Comparison of ENCODE assay signal across 24 mouse cellular contexts in genomic region chr4:149002441-149003093, GRCm38 (mm10).
DNase-seq lines count a peak whose midpoint lies in the region; ATAC-seq and TF ChIP-seq lines count a peak whose summit lies in the region.
"Had no signal": no experiment of that assay in that cellular context is flagged by ENCODE, and none has a peak within 500 bp of the region (broad histone marks: within the 10 kb centered on the region; RNA-seq: fewer than 3 reads in every experiment).

No protein-coding gene starts in this region.

- no peak for DNase-seq in liver
- DNase-seq in lung, postnatal 36 days = peak; percentile 21
- DNase-seq in lung, adult 2 months = no peak
- peak; percentile 18 for DNase-seq in large intestine, adult 2 months (ENCODE audit: low read depth, low spot score)
- DNase-seq in stomach, postnatal 0 days (ENCODE audit: low spot score) = peak; percentile 59
- DNase-seq in thymus, adult 2 months = no peak
- DNase-seq: adrenal gland, postnatal 36 days; cerebellum, adult 2 months; cerebellum, postnatal 14 days; embryo, embryonic 11 days; gastrocnemius, postnatal 36 days; heart, adult 11 months; heart, postnatal 4 days had no signal

- no peak for TF ChIP-seq CTCF in lung, adult 2 months (IDR thresholded peaks at IDR 0.05; ENCODE audit: insufficient read depth, low read length)
- TF ChIP-seq CTCF in stomach, postnatal 0 days (IDR thresholded peaks at IDR 0.05; ENCODE audit: low read depth) = no peak
- TF ChIP-seq CTCF in thymus, adult 2 months (IDR thresholded peaks at IDR 0.05; ENCODE audit: borderline replicate concordance, control insufficient read depth, extremely low read depth, insufficient read depth, low read length, poor library complexity) = no peak

- H3K4me3 ChIP-seq in liver, embryonic 16.5 days (ENCODE audit: low read depth, low read length) = no peak overlapping the region
- no peak overlapping the region for H3K4me3 ChIP-seq in lung, adult 2 months (replicated peaks; ENCODE audit: extremely low read depth, low read depth, low read length)
- no peak overlapping the region for H3K4me3 ChIP-seq in stomach, postnatal 0 days (ENCODE audit: low read depth, low read length)
- H3K4me3 ChIP-seq in thymus, adult 2 months (ENCODE audit: control insufficient read depth, insufficient read depth, low read length) = no peak overlapping the region
- no peak overlapping the region for H3K4me3 ChIP-seq in hindbrain, embryonic 16.5 days (ENCODE audit: low read length)
- H3K4me3 ChIP-seq: embryonic facial prominence, embryonic 15.5 days; erythroblast, embryonic 14.5 days; forebrain, embryonic 10.5 days; forebrain, embryonic 15.5 days; heart, embryonic 13.5 days; hindbrain, embryonic 12.5 days had no signal

- H3K36me3 ChIP-seq in liver, embryonic 16.5 days (ENCODE audit: control insufficient read depth, insufficient read depth) = no peaks in the 10 kb centered on the region
- H3K36me3 ChIP-seq in stomach, postnatal 0 days (ENCODE audit: control insufficient read depth, insufficient read depth, low read length) = no peaks in the 10 kb centered on the region; the same call in 1 of the 2 replicates
- H3K36me3 ChIP-seq in thymus, adult 2 months (ENCODE audit: control insufficient read depth, insufficient read depth, low read length) = no peaks in the 10 kb centered on the region
- no peaks in the 10 kb centered on the region for H3K36me3 ChIP-seq in hindbrain, embryonic 16.5 days (ENCODE audit: control insufficient read depth, insufficient read depth, low read length)
- H3K36me3 ChIP-seq: embryonic facial prominence, embryonic 15.5 days; forebrain, embryonic 15.5 days; hindbrain, embryonic 12.5 days had no signal

- no peaks in the 10 kb centered on the region for H3K4me1 ChIP-seq in liver, embryonic 16.5 days (ENCODE audit: control insufficient read depth, low read depth, low read length)
- H3K4me1 ChIP-seq in lung, adult 2 months (ENCODE audit: control insufficient read depth, insufficient read depth, low read length) = peaks cover 2% of the 10 kb centered on the region; the same call in 1 of the 2 replicates
- no peaks in the 10 kb centered on the region for H3K4me1 ChIP-seq in stomach, postnatal 0 days (replicated peaks; ENCODE audit: control insufficient read depth, insufficient read depth)
- H3K4me1 ChIP-seq in thymus, adult 2 months (replicated peaks; ENCODE audit: control insufficient read depth, insufficient read depth, low read length) = 0 out of 2 replicates have a peak, but pooled peaks cover 5% of the 10 kb centered on the region
- H3K4me1 ChIP-seq in hindbrain, embryonic 16.5 days (ENCODE audit: control insufficient read depth, insufficient read depth, low read depth, low read length) = no peaks in the 10 kb centered on the region
- H3K4me1 ChIP-seq: embryonic facial prominence, embryonic 15.5 days; forebrain, embryonic 10.5 days; forebrain, embryonic 15.5 days; heart, embryonic 13.5 days; hindbrain, embryonic 12.5 days had no signal

- no peak overlapping the region for H3K27ac ChIP-seq in liver, embryonic 16.5 days (ENCODE audit: low read length)
- H3K27ac ChIP-seq in stomach, postnatal 0 days (replicated peaks) = no peak overlapping the region
- H3K27ac ChIP-seq in thymus, adult 2 months (ENCODE audit: control insufficient read depth, insufficient read depth, low read length) = no peak overlapping the region
- H3K27ac ChIP-seq in hindbrain, embryonic 16.5 days (ENCODE audit: low read depth, low read length) = no peak overlapping the region
- H3K27ac ChIP-seq: embryonic facial prominence, embryonic 15.5 days; forebrain, embryonic 10.5 days; forebrain, embryonic 15.5 days; heart, embryonic 13.5 days; hindbrain, embryonic 12.5 days had no signal

- H3K9ac ChIP-seq in liver, embryonic 16.5 days (ENCODE audit: low read depth, low read length) = no peak overlapping the region
- H3K9ac ChIP-seq in stomach, postnatal 0 days (ENCODE audit: low read length) = no peak overlapping the region
- no peak overlapping the region for H3K9ac ChIP-seq in hindbrain, embryonic 16.5 days (ENCODE audit: low read depth, low read length)
- H3K9ac ChIP-seq: embryonic facial prominence, embryonic 15.5 days; forebrain, embryonic 15.5 days; heart, embryonic 13.5 days; hindbrain, embryonic 12.5 days had no signal

- no peaks in the 10 kb centered on the region for H3K9me3 ChIP-seq in liver, embryonic 16.5 days (replicated peaks; ENCODE audit: control insufficient read depth, low read length)
- H3K9me3 ChIP-seq in stomach, postnatal 0 days (ENCODE audit: control insufficient read depth, low read length) = no peaks in the 10 kb centered on the region
- no peaks in the 10 kb centered on the region for H3K9me3 ChIP-seq in hindbrain, embryonic 16.5 days (ENCODE audit: control insufficient read depth, low read length)
- H3K9me3 ChIP-seq: embryonic facial prominence, embryonic 15.5 days; forebrain, embryonic 10.5 days; forebrain, embryonic 15.5 days; heart, embryonic 13.5 days; hindbrain, embryonic 12.5 days had no signal

- ATAC-seq in liver, embryonic 16.5 days (ENCODE audit: low read depth) = peak; percentile 37; the same call in 1 of the 2 replicates
- peak; percentile 96 for ATAC-seq in stomach, postnatal 0 days (ENCODE audit: low FRiP score, low TSS enrichment)
- no peak for ATAC-seq in hindbrain, embryonic 16.5 days
- ATAC-seq: activated CD4-positive, CD25-positive, alpha-beta regulatory T cell, adult 4 months; forebrain, embryonic 15.5 days; Patski had no signal

- no peak for TF ChIP-seq POLR2A in lung, adult 2 months (IDR thresholded peaks at IDR 0.05; ENCODE audit: borderline replicate concordance, extremely low read depth, low read depth, low read length)
- no peak for TF ChIP-seq POLR2A in thymus, adult 2 months (IDR thresholded peaks at IDR 0.05; ENCODE audit: control insufficient read depth, extremely low read depth, insufficient read depth, low read length, poor library complexity)

- H3K4me2 ChIP-seq in liver, embryonic 16.5 days (ENCODE audit: low read depth, low read length) = no peak overlapping the region
- H3K4me2 ChIP-seq in stomach, postnatal 0 days (replicated peaks; ENCODE audit: low read depth) = no peak overlapping the region; the same call in 1 of the 2 replicates
- no peak overlapping the region for H3K4me2 ChIP-seq in hindbrain, embryonic 16.5 days (ENCODE audit: low read length)
- H3K4me2 ChIP-seq: embryonic facial prominence, embryonic 15.5 days; forebrain, embryonic 15.5 days; heart, embryonic 13.5 days; hindbrain, embryonic 12.5 days had no signal

- 83% methylated on average over 11 of the region's 11 CpGs for WGBS in liver, embryonic 16.5 days (ENCODE audit: insufficient replicate concordance)
- 86% methylated on average over 11 of the region's 11 CpGs for WGBS in lung, adult 2 months
- 47% methylated on average over 11 of the region's 11 CpGs for WGBS in large intestine, adult 2 months
- 66% methylated on average over 11 of the region's 11 CpGs for WGBS in stomach, postnatal 0 days
- 96% methylated on average over 11 of the region's 11 CpGs for WGBS in thymus, adult 2 months
- 95% methylated on average over 11 of the region's 11 CpGs for WGBS in hindbrain, embryonic 16.5 days

- H3K27me3 ChIP-seq in liver, embryonic 16.5 days (ENCODE audit: control insufficient read depth, insufficient read depth, low read depth, low read length) = no peaks in the 10 kb centered on the region
- H3K27me3 ChIP-seq in stomach, postnatal 0 days (ENCODE audit: control insufficient read depth, insufficient read depth, low read length) = no peaks in the 10 kb centered on the region
- H3K27me3 ChIP-seq in thymus, adult 2 months (ENCODE audit: control insufficient read depth, insufficient read depth, low read length) = no peaks in the 10 kb centered on the region
- H3K27me3 ChIP-seq in hindbrain, embryonic 16.5 days (replicated peaks; ENCODE audit: control insufficient read depth, insufficient read depth, low read length) = no peaks in the 10 kb centered on the region
- H3K27me3 ChIP-seq: CH12.LX; embryonic facial prominence, embryonic 15.5 days; forebrain, embryonic 15.5 days; heart, embryonic 13.5 days; hindbrain, embryonic 12.5 days; Patski had no signal

- no peak for TF ChIP-seq EP300 in stomach, postnatal 0 days (optimal IDR thresholded peaks at IDR 0.05)

Comparison
In these comparisons a context has a peak if more than half of its experiments do, and no peak if none do; other contexts are left out.
1. DNase-seq: peak in lung, postnatal 36 days (single experiment), large intestine, adult 2 months (single experiment) and stomach, postnatal 0 days (single experiment); none in liver (single experiment), lung, adult 2 months (single experiment) and thymus, adult 2 months (single experiment).